Mouse (Mus musculus) liver, embryonic 16.5 days (tissue): ENCODE results near the gene Creb1. TPM values are rescaled to one million over a fixed set of nuclear protein-coding genes. Genes with fewer than 3 reads are reported as not detected.

Source experiments
- ATAC-seq: fragments of 200-750 bp; cut with Nextera tagmentation; 2 replicates; pipeline ENCODE4 v1.8.0; 2017; ENCODE audit warnings: low read depth, mild to moderate bottlenecking, moderate number of reproducible peaks, moderate library complexity
- H3K27ac ChIP-seq: fragments of 300-500 bp; sonication (generic); 2 replicates; pipeline ENCODE4 v1.5.1; 2014; ENCODE audit warnings: mild to moderate bottlenecking, low read length
- H3K27me3 ChIP-seq: fragments of 300-500 bp; sonication (generic); 2 replicates; pipeline ENCODE4 v1.6.1; 2014; ENCODE audit warnings: low read depth, low read length, mixed read lengths; ENCODE audit not compliant: control insufficient read depth, insufficient read depth
- H3K36me3 ChIP-seq: fragments of 300-500 bp; sonication (generic); 2 replicates; pipeline ENCODE4 v1.6.1; 2014; ENCODE audit warnings: mild to moderate bottlenecking; ENCODE audit not compliant: control insufficient read depth, insufficient read depth
- H3K4me1 ChIP-seq: fragments of 300-500 bp; sonication (generic); 2 replicates; pipeline ENCODE4 v1.6.1; 2014; ENCODE audit warnings: low read depth, low read length, mixed read lengths; ENCODE audit not compliant: control insufficient read depth
- H3K4me2 ChIP-seq: fragments of 300-500 bp; sonication (generic); 2 replicates; pipeline ENCODE4 v1.6.1; 2014; ENCODE audit warnings: low read depth, low read length, mixed read lengths
- H3K4me3 ChIP-seq: fragments of 300-500 bp; sonication (generic); 2 replicates; pipeline ENCODE4 v1.5.1; 2014; ENCODE audit warnings: low read depth, mild to moderate bottlenecking, low read length
- H3K9ac ChIP-seq: fragments of 300-500 bp; sonication (generic); 2 replicates; pipeline ENCODE4 v1.6.1; 2014; ENCODE audit warnings: low read depth, low read length
- H3K9me3 ChIP-seq: fragments of 300-500 bp; sonication (generic); replicated peaks from 2 replicates; pipeline ENCODE4 v1.6.1; 2016; ENCODE audit warnings: low read length; ENCODE audit not compliant: control insufficient read depth
- WGBS: fragments of 180-500 bp; shearing (Covaris S2); extraction: QIAGEN DNeasy Blood & Tissue Kit; methylation state at CpG from one replicate; pipeline ENCODE4 v1.1.7; 2014; ENCODE audit not compliant: insufficient replicate concordance; 5-methylcytosine and 5-hydroxymethylcytosine counted together
- polyA plus RNA-seq: library from polyadenylated mRNA; unstranded; fragments of >200 nt; fragmentation: Nextera tagmentation; extraction: Ambion mirVana; gene quantifications from 2 replicates; pipeline ENCODE4 v1.2.1, GENCODE M21; 2015

The Creb1 gene
- polyA plus RNA-seq, 1 experiment from 2014 or later = 10.9 TPM

DNA sequence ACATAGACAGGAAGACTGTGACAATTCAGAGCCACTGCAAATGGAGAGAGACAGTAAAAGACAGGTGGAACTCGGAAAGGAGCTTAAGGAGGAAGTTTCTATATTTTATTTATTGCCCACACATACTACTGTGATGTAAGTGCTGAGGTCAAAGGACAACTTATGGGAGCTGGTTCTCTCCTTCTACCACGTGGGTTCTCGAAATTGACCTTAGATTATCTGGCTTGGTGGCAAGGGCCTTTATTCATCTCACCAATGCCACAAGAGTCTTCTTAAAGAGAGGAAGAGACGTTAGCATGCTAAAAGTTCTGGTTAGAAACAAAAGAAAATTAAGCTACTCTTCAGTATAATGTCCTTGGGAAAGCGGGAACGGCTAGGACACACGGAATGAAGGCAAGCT lies 897 bp upstream of the Creb1 start:
- H3K9me3 ChIP-seq = no peaks in the 10 kb centered on the region
- H3K27me3 ChIP-seq = no peaks in the 10 kb centered on the region
- peak overlapping the region; percentile 98 for H3K9ac ChIP-seq
- peak overlapping the region; percentile 94 for H3K4me3 ChIP-seq
- no peak for ATAC-seq
- H3K36me3 ChIP-seq = peaks cover 3% of the 10 kb centered on the region
- peak overlapping the region; percentile 93 for H3K4me2 ChIP-seq
- peaks cover 18% of the 10 kb centered on the region for H3K4me1 ChIP-seq
- WGBS = 5% methylated on average over 7 of the region's 7 CpGs
- peak overlapping the region; percentile 98 for H3K27ac ChIP-seq

DNA sequence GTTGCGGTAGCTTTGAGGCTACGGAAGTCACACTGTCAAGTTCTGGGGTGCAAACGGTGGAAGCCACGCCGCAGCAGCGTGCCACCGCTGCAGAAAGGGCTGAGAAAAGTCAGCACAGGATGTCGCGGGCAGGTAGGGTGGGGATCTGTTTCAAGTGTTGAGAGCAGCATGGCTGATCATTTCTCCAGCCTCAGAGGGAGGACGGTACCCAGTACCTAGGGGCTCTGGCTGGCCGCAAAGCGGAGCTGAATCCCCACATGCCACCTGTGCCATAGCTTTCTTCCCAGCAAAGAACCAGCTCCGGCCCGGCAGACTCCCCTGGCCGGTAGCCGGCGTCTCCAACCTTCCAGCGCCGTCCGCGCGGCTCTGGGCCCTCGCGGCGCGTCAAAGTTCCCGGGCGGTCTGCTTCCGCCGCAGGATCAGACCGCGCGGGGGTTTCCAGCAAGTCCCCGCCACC lies 350 bp upstream of the Creb1 start:
- Histone ChIP-seq H3K9me3 (no peaks in the 10 kb centered on the region), H3K4me3 (peak overlapping the region; percentile 94), H3K36me3 (peaks cover 3% of the 10 kb centered on the region), H3K4me2 (peak overlapping the region; percentile 93), H3K27ac (peak overlapping the region; percentile 98), H3K9ac (peak overlapping the region; percentile 98), H3K27me3 (no peaks in the 10 kb centered on the region), H3K4me1 (peaks cover 18% of the 10 kb centered on the region)
- WGBS = under 1% methylated on average over 34 of the region's 34 CpGs
- ATAC-seq = peak; percentile 47

DNA sequence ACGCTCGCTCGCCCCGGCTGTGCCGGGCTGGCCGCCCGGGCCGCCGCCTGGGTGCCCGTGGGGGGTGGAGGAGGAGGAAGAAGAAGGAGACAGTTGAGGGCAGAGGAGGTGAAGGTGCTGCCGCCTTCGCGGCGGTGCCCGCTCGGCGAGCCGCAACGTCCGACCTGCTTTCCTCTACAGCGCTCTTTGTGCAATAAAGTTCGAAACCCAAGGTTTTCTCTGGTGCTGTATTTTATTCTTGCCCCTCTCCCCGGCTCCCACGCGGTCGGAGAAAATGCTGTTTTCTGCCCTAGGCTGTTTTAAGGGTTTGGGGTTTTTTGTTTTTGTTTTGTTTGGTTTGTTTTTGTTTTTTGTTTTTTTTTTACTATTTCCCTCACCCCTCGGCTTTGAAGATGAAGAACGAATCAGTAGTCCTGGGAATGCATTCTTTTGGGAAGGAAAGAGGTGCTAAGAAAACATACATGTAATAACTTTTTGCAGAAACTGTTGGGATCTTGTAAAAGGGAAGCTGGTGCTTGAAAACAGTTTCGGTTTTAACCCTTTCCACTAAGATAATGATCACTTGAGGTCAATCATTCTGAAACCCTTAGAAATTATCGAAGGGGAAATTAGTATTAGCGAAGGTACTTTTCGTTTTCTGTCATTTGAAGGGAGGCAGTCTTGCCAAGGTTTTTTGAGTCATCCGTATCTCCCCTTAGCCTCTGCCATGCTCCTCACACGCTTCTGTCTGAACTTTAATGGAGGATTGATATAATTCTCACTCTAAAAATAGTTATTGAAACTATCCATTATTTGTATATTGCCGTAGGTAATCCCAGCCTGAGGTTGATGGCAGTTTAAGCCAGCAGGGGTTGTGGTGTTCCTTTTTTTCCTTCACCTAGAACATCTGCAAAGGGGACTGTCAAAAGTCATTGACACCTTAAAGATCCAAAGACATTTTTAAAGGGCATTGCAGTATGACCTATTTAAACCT lies 1.3 kb downstream of the Creb1 start:
- ATAC-seq = no peak
- peaks cover 18% of the 10 kb centered on the region for H3K4me1 ChIP-seq

DNA sequence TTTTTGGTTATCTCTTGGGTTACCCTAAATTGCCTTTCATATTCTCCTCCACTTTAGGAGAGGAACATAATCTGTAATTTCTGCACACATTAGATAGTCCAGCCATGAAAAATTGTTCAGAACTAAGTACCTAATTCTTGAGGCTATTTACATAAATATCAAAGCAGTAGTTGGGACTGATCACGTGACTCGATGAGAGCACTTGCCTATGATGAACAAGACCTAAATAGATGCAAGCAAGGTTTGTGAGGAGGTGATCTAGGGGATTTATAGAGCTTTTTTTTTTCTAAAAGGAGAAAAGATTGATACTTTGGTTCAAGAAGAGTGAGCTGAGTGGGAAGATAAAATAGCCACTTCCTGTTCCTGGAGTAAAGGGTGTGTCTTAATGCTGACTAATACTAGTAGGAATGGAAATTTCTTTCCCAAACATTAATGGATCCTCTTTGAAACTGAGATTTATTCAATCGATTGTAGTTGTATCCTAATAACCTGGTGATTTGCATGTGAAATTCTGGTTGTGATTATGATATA lies 6.5 kb downstream of the Creb1 start:
- no peak for ATAC-seq
- no peaks in the 10 kb centered on the region for H3K36me3 ChIP-seq
- WGBS = 76% methylated on average over 3 of the region's 3 CpGs
- H3K4me3 ChIP-seq = no peak overlapping the region
- no peaks in the 10 kb centered on the region for H3K9me3 ChIP-seq
- H3K27me3 ChIP-seq = no peaks in the 10 kb centered on the region
- no peak overlapping the region for H3K27ac ChIP-seq
- H3K4me2 ChIP-seq = no peak overlapping the region
- no peak overlapping the region for H3K9ac ChIP-seq
- peaks cover 4% of the 10 kb centered on the region for H3K4me1 ChIP-seq

More for the DNA sequence above, 1.3 kb downstream of the Creb1 start:
- peak overlapping the region; percentile 84 for H3K4me2 ChIP-seq
- H3K4me3 ChIP-seq = peak overlapping the region; percentile 94
- H3K9me3 ChIP-seq = no peaks in the 10 kb centered on the region
- under 1% methylated on average over 35 of the region's 35 CpGs for WGBS
- peak overlapping the region; percentile 98 for H3K27ac ChIP-seq
- H3K27me3 ChIP-seq = no peaks in the 10 kb centered on the region
- no peaks in the 10 kb centered on the region for H3K36me3 ChIP-seq
- peak overlapping the region; percentile 98 for H3K9ac ChIP-seq

DNA sequence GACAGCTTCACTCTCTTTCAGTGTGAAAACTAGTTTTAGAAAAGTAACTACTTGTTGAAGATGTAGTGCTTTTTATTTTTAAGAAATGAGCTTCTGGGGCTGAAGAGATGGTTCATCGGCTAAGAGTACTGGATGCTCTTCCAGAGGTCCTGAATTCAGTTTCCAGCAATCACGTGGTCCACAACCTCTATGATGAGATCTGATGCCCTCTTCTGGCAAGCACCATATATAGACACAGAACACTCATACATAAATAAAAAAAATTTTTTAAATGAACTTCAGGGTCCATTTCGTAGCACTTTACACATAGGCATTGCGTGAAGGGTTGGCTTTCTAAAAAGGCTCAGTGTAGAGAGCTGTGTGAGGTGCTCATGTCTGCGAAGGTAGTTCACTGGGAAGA lies 11.3 kb downstream of the Creb1 start:
- H3K9ac ChIP-seq = no peak overlapping the region
- 75% methylated on average over 5 of the region's 5 CpGs for WGBS

DNA sequence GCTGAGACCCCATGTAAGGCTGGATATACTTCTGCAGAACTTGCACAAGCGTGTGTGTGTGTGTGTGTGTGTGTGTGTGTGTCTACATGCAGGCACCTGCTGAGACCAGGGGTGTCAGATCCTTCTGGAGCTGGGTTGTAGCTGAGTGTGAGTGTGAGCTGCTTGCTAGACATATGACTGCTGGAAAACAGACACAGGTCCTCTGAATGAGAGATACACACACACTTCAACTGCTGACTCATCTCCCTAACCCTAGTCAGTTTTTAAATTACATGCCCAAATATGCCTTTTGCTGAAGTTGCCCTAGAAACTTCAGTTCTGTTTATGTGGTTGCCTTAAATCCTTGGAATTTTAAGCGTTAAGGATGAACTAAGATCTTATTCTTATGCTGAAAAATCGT lies 13.6 kb downstream of the Creb1 start:
- no peak overlapping the region for H3K4me3 ChIP-seq
- WGBS = 65% methylated on average over 3 of the region's 3 CpGs
- H3K36me3 ChIP-seq = no peaks in the 10 kb centered on the region; the same call in 1 of the 2 replicates
- H3K9me3 ChIP-seq = no peaks in the 10 kb centered on the region
- no peak overlapping the region for H3K9ac ChIP-seq
- peaks cover 2% of the 10 kb centered on the region for H3K4me1 ChIP-seq
- H3K4me2 ChIP-seq = no peak overlapping the region
- ATAC-seq = no peak
- no peak overlapping the region for H3K27ac ChIP-seq
- H3K27me3 ChIP-seq = no peaks in the 10 kb centered on the region

More for the DNA sequence above, 11.3 kb downstream of the Creb1 start:
- Histone ChIP-seq H3K9me3 (no peaks in the 10 kb centered on the region), H3K36me3 (no peaks in the 10 kb centered on the region; the same call in 1 of the 2 replicates), H3K4me2 (no peak overlapping the region), H3K4me3 (no peak overlapping the region), H3K27ac (no peak overlapping the region), H3K4me1 (no peaks in the 10 kb centered on the region; the same call in 1 of the 2 replicates), H3K27me3 (no peaks in the 10 kb centered on the region)
- ATAC-seq = no peak

DNA sequence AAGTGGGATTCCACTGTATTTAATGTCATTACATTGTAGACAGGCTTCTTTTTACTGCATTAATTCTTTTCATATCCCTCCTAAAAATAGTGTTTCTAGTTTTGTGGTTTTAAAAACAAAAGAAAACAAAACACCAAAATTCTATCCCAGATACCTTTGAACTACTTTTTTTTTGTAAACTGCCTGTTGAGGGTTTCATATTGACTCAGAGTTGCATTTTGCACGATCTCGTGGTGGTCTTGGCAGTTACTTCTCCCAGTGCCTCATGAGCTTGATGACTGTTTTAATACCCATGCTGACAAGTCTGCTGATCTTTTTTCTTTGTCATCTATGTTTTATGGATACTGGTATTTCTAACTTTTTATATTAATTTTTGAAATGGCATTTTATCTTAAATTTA lies 16.9 kb downstream of the Creb1 start:
- 71% methylated on average over 2 of the region's 2 CpGs for WGBS
- Histone ChIP-seq H3K9ac (no peak overlapping the region), H3K36me3 (no peaks in the 10 kb centered on the region; the same call in 1 of the 2 replicates), H3K27ac (no peak overlapping the region), H3K9me3 (no peaks in the 10 kb centered on the region), H3K27me3 (no peaks in the 10 kb centered on the region), H3K4me1 (peaks cover 2% of the 10 kb centered on the region), H3K4me3 (no peak overlapping the region), H3K4me2 (no peak overlapping the region)
- ATAC-seq = no peak

DNA sequence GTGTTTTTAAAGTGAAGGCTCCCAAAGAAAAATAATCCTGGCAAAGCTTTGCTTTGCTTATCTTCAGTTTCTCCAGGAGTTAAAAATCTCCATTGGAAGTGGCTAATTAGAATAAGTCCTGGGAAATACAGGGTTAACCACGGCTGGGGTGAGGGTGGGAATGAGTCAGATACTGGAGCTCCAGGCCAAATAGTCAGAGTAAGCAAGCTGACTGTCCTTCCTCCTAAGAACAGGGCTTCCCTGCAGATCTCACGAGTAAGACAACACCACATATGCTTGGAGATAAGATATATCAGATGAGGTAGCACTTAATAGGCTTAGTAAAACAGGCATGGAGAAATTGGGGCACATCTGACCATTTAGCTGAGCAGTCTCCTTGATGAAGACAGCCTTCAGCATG lies 19.5 kb downstream of the Creb1 start:
- Histone ChIP-seq H3K36me3 (no peaks in the 10 kb centered on the region; the same call in 1 of the 2 replicates), H3K4me1 (peaks cover 2% of the 10 kb centered on the region), H3K4me3 (no peak overlapping the region), H3K9me3 (no peaks in the 10 kb centered on the region), H3K4me2 (no peak overlapping the region), H3K27me3 (no peaks in the 10 kb centered on the region), H3K27ac (no peak overlapping the region), H3K9ac (no peak overlapping the region)
- 34% methylated on average over 2 of the region's 2 CpGs for WGBS
- no peak for ATAC-seq

DNA sequence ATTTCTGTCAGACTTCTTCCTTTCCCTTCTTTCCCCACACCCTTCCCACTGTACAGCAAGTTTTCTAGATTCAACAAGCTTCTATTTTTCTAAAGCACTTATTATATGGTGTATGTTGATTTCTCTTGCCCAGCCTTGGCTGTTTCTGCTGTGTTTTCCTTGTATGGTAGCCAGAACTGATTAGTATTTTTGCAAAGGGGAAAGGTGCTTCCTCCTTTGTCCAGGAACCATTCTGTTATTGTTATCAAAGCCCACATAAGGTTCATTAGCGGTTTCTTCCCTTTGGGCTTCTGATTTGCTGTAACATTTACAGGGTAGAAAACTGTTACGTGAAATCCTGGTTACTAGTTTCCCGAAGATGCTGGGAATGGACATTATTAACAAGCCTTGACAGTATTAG lies 27.7 kb downstream of the Creb1 start:
- no peak overlapping the region for H3K4me2 ChIP-seq
- peaks cover 3% of the 10 kb centered on the region for H3K36me3 ChIP-seq
- H3K4me3 ChIP-seq = no peak overlapping the region
- H3K9ac ChIP-seq = no peak overlapping the region
- no peaks in the 10 kb centered on the region for H3K9me3 ChIP-seq
- no peaks in the 10 kb centered on the region for H3K4me1 ChIP-seq
- H3K27me3 ChIP-seq = no peaks in the 10 kb centered on the region
- ATAC-seq = no peak
- no peak overlapping the region for H3K27ac ChIP-seq
- WGBS = 76% methylated on average over 3 of the region's 3 CpGs
